Mouse (Mus musculus): ENCODE data around the gene Myo1d. TPM values are rescaled to one million over a fixed set of nuclear protein-coding genes. Genes with fewer than 3 reads are reported as not detected.
A peak's percentile ranks its signal among the peaks of the same experiment; 100 is the strongest.

Gene Myo1d
- polyA plus RNA-seq, 1 experiment from 2014 or later, result 80.9 TPM

DNA sequence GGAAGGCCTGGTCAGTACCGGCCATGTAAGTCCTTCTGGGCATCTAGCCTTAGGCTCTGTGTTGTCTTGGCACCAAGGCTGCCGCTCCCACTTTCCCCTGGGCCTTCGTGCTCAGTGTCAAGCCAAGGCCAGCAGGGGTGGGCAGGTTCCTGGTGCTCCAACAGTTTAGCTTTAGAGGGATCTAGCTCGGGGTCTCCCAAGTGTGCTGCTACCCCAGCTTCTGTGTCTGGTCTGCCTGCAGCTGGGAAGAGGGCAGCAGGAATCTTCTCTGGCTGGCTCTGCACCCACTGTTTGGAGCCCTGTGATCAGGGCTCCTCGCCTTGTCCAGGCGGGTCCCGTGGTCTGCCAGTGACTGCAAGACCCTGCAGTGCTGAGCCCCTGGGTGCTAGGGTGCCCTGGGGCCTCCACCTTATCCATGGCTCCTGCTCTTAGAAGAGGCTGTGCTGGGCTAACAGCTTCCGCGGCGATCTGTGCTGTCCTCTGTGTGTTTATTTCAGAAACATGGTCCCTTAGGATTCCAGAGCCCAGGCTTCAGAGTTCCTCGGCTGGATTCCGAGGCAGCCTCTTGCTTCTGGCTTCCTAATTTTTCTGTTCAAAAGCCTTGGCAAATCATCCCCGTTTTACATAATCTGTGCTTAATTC is 298.3 kb downstream of the Myo1d start:
- no peak overlapping the region for H3K27ac ChIP-seq (ENCODE audit: low read length)
- no peaks in the 10 kb centered on the region for H3K9me3 ChIP-seq (ENCODE audit: control insufficient read depth, low read length)
- 0 out of 2 replicates have a peak, but pooled peaks cover 3% of the 10 kb centered on the region for H3K27me3 ChIP-seq (replicated peaks; ENCODE audit: control insufficient read depth, insufficient read depth, low read length)
- no peak overlapping the region for H3K4me3 ChIP-seq (ENCODE audit: low read length)
- 72% methylated on average over 13 of the region's 13 CpGs for WGBS
- no peak overlapping the region for H3K4me2 ChIP-seq (ENCODE audit: low read depth, low read length)
- no peak overlapping the region for H3K9ac ChIP-seq (ENCODE audit: low read depth, low read length)
- no peak for ATAC-seq
- no peaks in the 10 kb centered on the region; the same call in 1 of the 2 replicates for H3K36me3 ChIP-seq (ENCODE audit: control insufficient read depth, insufficient read depth, low read length)
- H3K4me1 ChIP-seq (ENCODE audit: control insufficient read depth, insufficient read depth, low read length), result peaks cover 11% of the 10 kb centered on the region

GRCm38 (mm10) chr11:80479906-80480866 is 299.6 kb downstream of the Myo1d start:
- WGBS, result 81% methylated on average over 31 of the region's 31 CpGs
- Histone ChIP-seq H3K4me3 (ENCODE audit: low read length) (no peak overlapping the region), H3K9me3 (ENCODE audit: control insufficient read depth, low read length) (no peaks in the 10 kb centered on the region), H3K4me2 (ENCODE audit: low read depth, low read length) (no peak overlapping the region), H3K9ac (ENCODE audit: low read depth, low read length) (no peak overlapping the region), H3K27ac (ENCODE audit: low read length) (no peak overlapping the region), H3K27me3 (replicated peaks; ENCODE audit: control insufficient read depth, insufficient read depth, low read length) (0 out of 2 replicates have a peak, but pooled peaks cover 3% of the 10 kb centered on the region), H3K4me1 (ENCODE audit: control insufficient read depth, insufficient read depth, low read length) (peaks cover 11% of the 10 kb centered on the region), H3K36me3 (ENCODE audit: control insufficient read depth, insufficient read depth, low read length) (no peaks in the 10 kb centered on the region; the same call in 1 of the 2 replicates)
- no peak for ATAC-seq

- Histone ChIP-seq H3K36me3 (ENCODE audit: control insufficient read depth, insufficient read depth, low read length) (no peaks in the 10 kb centered on the region; the same call in 1 of the 2 replicates), H3K9ac (ENCODE audit: low read depth, low read length) (no peak overlapping the region), H3K9me3 (ENCODE audit: control insufficient read depth, low read length) (no peaks in the 10 kb centered on the region), H3K4me2 (ENCODE audit: low read depth, low read length) (no peak overlapping the region), H3K4me3 (ENCODE audit: low read length) (no peak overlapping the region), H3K27me3 (replicated peaks; ENCODE audit: control insufficient read depth, insufficient read depth, low read length) (0 out of 2 replicates have a peak, but pooled peaks cover 3% of the 10 kb centered on the region), H3K4me1 (ENCODE audit: control insufficient read depth, insufficient read depth, low read length) (peaks cover 11% of the 10 kb centered on the region), H3K27ac (ENCODE audit: low read length) (no peak overlapping the region)
- ATAC-seq, result no peak
- 66% methylated on average over 5 of the region's 5 CpGs for WGBS
Measured at GRCm38 (mm10) chr11:80479425-80479824, 300.4 kb downstream of the Myo1d start.

- 68% methylated on average over 14 of the region's 14 CpGs for WGBS
- no peak overlapping the region for H3K27ac ChIP-seq (ENCODE audit: low read length)
- no peaks in the 10 kb centered on the region for H3K9me3 ChIP-seq (ENCODE audit: control insufficient read depth, low read length)
- H3K27me3 ChIP-seq (replicated peaks; ENCODE audit: control insufficient read depth, insufficient read depth, low read length), result 0 out of 2 replicates have a peak, but pooled peaks cover 3% of the 10 kb centered on the region
- peak overlapping the region; percentile 14; the same call in 1 of the 2 replicates for H3K4me2 ChIP-seq (ENCODE audit: low read depth, low read length)
- peaks cover 11% of the 10 kb centered on the region for H3K4me1 ChIP-seq (ENCODE audit: control insufficient read depth, insufficient read depth, low read length)
- no peak for ATAC-seq
- no peak overlapping the region for H3K9ac ChIP-seq (ENCODE audit: low read depth, low read length)
- H3K4me3 ChIP-seq (ENCODE audit: low read length), result peak overlapping the region; percentile 8
- H3K36me3 ChIP-seq (ENCODE audit: control insufficient read depth, insufficient read depth, low read length), result no peaks in the 10 kb centered on the region; the same call in 1 of the 2 replicates
Measured at GRCm38 (mm10) chr11:80478694-80479412, 301.0 kb downstream of the Myo1d start.

DNA sequence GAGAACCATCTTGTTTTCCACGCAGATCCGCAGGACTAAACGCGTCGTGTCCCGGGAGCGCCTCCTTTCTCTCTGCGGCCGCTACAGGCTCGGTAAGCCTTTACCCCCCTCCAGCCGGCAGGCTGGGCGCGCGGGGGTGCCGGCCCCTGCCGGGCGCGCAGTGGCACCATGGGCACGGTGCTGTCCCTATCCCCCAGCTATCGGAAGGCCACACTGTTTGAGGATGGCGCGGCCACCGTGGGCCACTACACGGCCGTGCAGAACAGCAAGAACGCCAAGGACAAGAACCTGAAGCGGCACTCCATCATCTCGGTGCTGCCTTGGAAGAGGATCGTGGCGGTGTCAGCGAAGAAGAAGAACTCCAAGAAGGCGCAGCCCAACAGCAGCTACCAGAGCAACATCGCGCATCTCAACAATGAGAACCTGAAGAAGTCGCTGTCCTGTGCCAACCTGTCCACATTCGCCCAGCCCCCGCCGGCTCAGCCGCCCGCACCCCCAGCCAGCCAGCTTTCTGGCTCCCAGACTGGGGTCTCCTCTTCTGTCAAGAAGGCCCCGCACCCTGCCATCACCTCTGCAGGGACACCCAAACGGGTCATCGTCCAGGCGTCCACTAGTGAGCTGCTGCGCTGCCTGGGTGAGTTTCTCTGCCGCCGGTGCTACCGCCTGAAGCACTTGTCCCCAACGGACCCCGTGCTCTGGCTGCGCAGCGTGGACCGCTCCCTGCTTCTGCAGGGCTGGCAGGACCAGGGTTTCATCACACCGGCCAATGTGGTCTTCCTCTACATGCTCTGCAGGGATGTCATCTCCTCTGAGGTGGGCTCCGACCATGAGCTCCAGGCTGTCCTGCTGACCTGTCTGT is 302.3 kb downstream of the Myo1d start:
- 14% methylated on average over 54 of the region's 55 CpGs for WGBS
- Histone ChIP-seq H3K36me3 (ENCODE audit: control insufficient read depth, insufficient read depth, low read length) (no peaks in the 10 kb centered on the region; the same call in 1 of the 2 replicates), H3K27ac (ENCODE audit: low read length) (peak overlapping the region; percentile 45; the same call in 1 of the 2 replicates), H3K27me3 (replicated peaks; ENCODE audit: control insufficient read depth, insufficient read depth, low read length) (0 out of 2 replicates have a peak, but pooled peaks cover 3% of the 10 kb centered on the region), H3K4me1 (ENCODE audit: control insufficient read depth, insufficient read depth, low read length) (peaks cover 11% of the 10 kb centered on the region), H3K4me2 (ENCODE audit: low read depth, low read length) (peak overlapping the region; percentile 100), H3K9ac (ENCODE audit: low read depth, low read length) (peak overlapping the region; percentile 74), H3K4me3 (ENCODE audit: low read length) (peak overlapping the region; percentile 78), H3K9me3 (ENCODE audit: control insufficient read depth, low read length) (no peaks in the 10 kb centered on the region)
- peak; percentile 39 for ATAC-seq

DNA sequence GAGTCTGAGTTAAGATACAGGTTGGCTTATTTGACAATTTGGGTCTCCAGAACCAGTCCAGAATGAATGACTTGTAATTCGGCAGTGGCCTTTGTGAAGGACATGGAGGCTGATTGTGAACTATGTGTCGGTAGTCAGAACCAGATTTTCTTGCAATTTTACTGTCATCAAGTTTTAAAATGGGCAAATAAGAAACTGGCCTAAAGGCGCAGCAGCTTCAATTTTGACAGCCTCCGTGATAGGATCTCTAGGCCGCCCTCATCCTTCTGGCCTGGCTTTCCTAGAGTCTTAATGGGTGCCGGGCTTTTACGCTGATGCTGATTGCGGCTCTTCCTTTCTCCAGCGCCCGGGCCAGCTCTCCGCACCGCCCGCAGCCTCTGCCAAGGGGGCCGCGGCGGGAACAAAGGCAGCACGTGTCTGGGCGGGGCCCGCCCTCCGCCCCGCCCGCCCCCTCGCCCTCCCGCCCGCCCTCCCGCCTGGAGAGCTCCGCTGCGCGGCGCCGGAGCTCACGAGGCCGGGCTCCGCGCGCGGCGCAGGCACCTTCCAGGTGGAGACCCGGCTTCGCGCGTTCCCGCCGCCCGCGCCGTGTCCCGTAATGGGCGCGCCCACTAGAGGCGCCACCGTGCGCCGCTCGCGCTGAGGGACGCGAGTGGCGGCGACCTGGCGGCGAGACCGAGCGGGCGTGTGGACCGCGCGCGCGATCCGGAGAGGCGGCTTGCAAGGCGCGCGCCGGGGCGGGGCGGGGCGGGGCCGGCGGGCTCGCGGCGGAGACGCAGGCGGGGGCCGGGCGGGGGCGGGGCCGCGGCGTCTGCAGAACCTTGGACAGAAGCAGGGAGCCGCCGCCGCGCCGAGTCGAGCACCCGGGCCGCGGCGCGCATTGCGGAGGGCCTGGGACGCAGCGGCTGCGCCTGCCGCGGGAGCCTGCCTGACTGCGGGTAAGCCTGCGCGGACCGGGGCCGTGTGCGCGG is 303.3 kb downstream of the Myo1d start, which contains the start of gene Cdk5r1:
TSS of gene Cdk5r1 (plus strand) at position 802 of the 968 bp plus-strand sequence.
- H3K4me2 ChIP-seq (ENCODE audit: low read depth, low read length), result peak within 1 kb of the TSS; percentile 100
- H3K27ac ChIP-seq (ENCODE audit: low read length), result peak within 1 kb of the TSS; percentile 45; the same call in 1 of the 2 replicates
- no peaks in the 10 kb centered on the region for H3K9me3 ChIP-seq (ENCODE audit: control insufficient read depth, low read length)
- WGBS, result 2% methylated on average over 53 of the region's 116 CpGs
- H3K4me1 ChIP-seq (ENCODE audit: control insufficient read depth, insufficient read depth, low read length), result peaks cover 11% of the 10 kb centered on the region
- peak within 1 kb of the TSS; percentile 78 for H3K4me3 ChIP-seq (ENCODE audit: low read length)
- H3K36me3 ChIP-seq (ENCODE audit: control insufficient read depth, insufficient read depth, low read length), result peaks cover 4% of the 10 kb centered on the region; the same call in 1 of the 2 replicates
- H3K27me3 ChIP-seq (replicated peaks; ENCODE audit: control insufficient read depth, insufficient read depth, low read length), result 0 out of 2 replicates have a peak, but pooled peaks cover 3% of the 10 kb centered on the region
- ATAC-seq, result peak; percentile 94
- peak within 1 kb of the TSS; percentile 74 for H3K9ac ChIP-seq (ENCODE audit: low read depth, low read length)

DNA sequence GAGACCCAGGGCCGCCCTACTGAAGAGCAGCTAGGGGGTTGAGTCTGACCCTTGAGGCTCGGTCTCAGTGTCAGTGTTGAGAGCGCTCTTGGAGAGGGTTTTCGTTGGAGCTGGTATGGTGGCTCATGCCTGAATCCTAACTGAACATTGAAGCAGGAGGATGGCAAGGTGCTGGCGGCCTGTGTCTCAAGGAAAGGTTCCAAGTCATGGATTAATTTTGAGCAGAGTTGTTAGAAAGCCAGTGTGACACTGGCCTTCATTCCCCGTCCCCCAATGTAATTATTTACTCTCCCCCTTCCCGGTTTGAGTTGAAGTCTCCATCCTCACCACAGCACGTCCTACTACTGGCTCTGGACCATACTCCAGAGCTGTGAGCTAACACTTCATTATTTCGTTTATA is 304.3 kb downstream of the Myo1d start:
- H3K27ac ChIP-seq (ENCODE audit: low read length), result no peak overlapping the region
- H3K4me2 ChIP-seq (ENCODE audit: low read depth, low read length), result no peak overlapping the region
- peaks cover 11% of the 10 kb centered on the region for H3K4me1 ChIP-seq (ENCODE audit: control insufficient read depth, insufficient read depth, low read length)
- H3K9ac ChIP-seq (ENCODE audit: low read depth, low read length), result no peak overlapping the region
- no peaks in the 10 kb centered on the region for H3K9me3 ChIP-seq (ENCODE audit: control insufficient read depth, low read length)
- 0 out of 2 replicates have a peak, but pooled peaks cover 3% of the 10 kb centered on the region for H3K27me3 ChIP-seq (replicated peaks; ENCODE audit: control insufficient read depth, insufficient read depth, low read length)
- no peak for ATAC-seq
- H3K4me3 ChIP-seq (ENCODE audit: low read length), result no peak overlapping the region
- peaks cover 6% of the 10 kb centered on the region for H3K36me3 ChIP-seq (ENCODE audit: control insufficient read depth, insufficient read depth, low read length)
- WGBS, result 80% methylated on average over 9 of the region's 9 CpGs

Data from intestine, embryonic 16.5 days (tissue).